Mouse (Mus musculus): ENCODE measurements around the gene Mxd1.

DNA sequence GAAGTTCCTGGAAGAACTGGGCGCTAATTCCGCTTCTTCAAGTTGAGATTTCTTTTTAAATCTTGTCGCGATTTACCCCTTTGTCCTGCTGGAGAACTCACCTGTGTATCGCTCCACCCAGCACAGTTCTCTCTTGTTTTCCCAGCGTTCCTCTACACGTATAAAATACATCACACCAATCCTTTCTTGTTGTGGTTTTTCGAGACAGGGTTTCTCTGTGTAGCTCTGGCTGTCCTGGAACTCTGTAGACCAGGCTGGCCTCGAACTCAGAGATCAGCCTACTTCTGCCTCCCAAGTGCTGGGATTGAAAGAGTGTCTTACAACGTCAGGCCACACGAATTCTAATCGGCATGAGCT is 15.7 kb upstream of the Mxd1 start:
- no peak for TF ChIP-seq POLR2A (IDR thresholded peaks at IDR 0.05; ENCODE audit: insufficient read length, low read depth)
- no peak for TF ChIP-seq E2F4 (IDR thresholded peaks at IDR 0.05; ENCODE audit: insufficient read depth)
- no peak for TF ChIP-seq USF1 (IDR thresholded peaks at IDR 0.05; ENCODE audit: low read depth)
- no peak for TF ChIP-seq TCF12 (IDR thresholded peaks at IDR 0.05; ENCODE audit: insufficient read depth, poor library complexity, severe bottlenecking)
- no peak for TF ChIP-seq POLR2AphosphoS2 (IDR thresholded peaks at IDR 0.05; ENCODE audit: insufficient read length, low read depth)
